Comparison of ENCODE assay signal across 26 mouse cellular contexts in the genomic region with DNA sequence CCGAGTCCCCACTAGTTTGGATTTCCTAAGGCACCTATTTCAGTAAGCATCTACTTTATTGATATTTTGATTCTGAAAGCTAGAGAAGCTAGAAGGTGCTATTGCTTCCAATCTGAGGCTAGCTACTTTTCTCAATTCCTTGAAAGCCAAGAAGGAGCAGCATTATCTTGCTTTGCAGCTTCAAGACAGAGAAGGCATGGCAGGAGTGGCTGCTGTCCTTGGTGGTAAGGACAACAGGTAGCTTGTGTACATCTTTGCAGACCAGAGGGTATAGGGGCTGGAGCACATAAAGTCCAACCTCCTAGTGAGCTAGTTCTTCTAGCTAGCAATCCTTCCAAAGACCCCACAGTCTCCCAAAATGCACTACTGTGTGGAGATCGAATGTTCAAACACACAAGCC.
"Had no signal": no experiment of that assay in that cellular context is flagged by ENCODE, and none has a peak within 500 bp of the region (broad histone marks: within the 10 kb centered on the region; RNA-seq: fewer than 3 reads in every experiment).

No protein-coding gene starts in this region.

- DNase-seq: cerebellum, adult 9-10 months; cerebellum, adult 9-11 months; cerebellum, postnatal 10 days; cerebellum, postnatal 14 days; cerebellum, postnatal 25 days; cerebellum, postnatal 36 days; embryo, embryonic 11 days; forebrain, postnatal 0 days; gastrocnemius, adult 2 months; gastrocnemius, postnatal 10 days; gastrocnemius, postnatal 14 days; gastrocnemius, postnatal 25 days; gastrocnemius, postnatal 36 days; heart, adult 11 months; heart, adult 18-20 months; heart, adult 2 months had no signal

- H3K4me3 ChIP-seq: embryonic facial prominence, embryonic 10.5 days; embryonic facial prominence, embryonic 12.5 days; embryonic facial prominence, embryonic 13.5 days; embryonic facial prominence, embryonic 15.5 days; erythroblast, embryonic 14.5 days; forebrain, embryonic 10.5 days; forebrain, embryonic 12.5 days; forebrain, embryonic 13.5 days; forebrain, embryonic 15.5 days; gastrocnemius, adult 2 months; heart, adult 2 months; heart, embryonic 10.5 days had no signal

- H3K27me3 ChIP-seq: embryonic facial prominence, embryonic 12.5 days; embryonic facial prominence, embryonic 13.5 days; embryonic facial prominence, embryonic 15.5 days; forebrain, embryonic 12.5 days; forebrain, embryonic 13.5 days; forebrain, embryonic 15.5 days had no signal

- H3K4me1 ChIP-seq: embryonic facial prominence, embryonic 10.5 days; embryonic facial prominence, embryonic 12.5 days; embryonic facial prominence, embryonic 13.5 days; embryonic facial prominence, embryonic 15.5 days; forebrain, embryonic 10.5 days; forebrain, embryonic 12.5 days; forebrain, embryonic 13.5 days; forebrain, embryonic 15.5 days; heart, embryonic 10.5 days had no signal

- H3K27ac ChIP-seq: embryonic facial prominence, embryonic 10.5 days; embryonic facial prominence, embryonic 12.5 days; embryonic facial prominence, embryonic 13.5 days; embryonic facial prominence, embryonic 15.5 days; forebrain, embryonic 10.5 days; forebrain, embryonic 12.5 days; forebrain, embryonic 13.5 days; forebrain, embryonic 15.5 days; gastrocnemius, adult 2 months; heart, adult 2 months; heart, embryonic 10.5 days had no signal

- H3K9ac ChIP-seq: embryonic facial prominence, embryonic 12.5 days; embryonic facial prominence, embryonic 13.5 days; embryonic facial prominence, embryonic 15.5 days; forebrain, embryonic 12.5 days; forebrain, embryonic 13.5 days; forebrain, embryonic 15.5 days; forebrain, postnatal 0 days had no signal

- H3K36me3 ChIP-seq: embryonic facial prominence, embryonic 10.5 days; embryonic facial prominence, embryonic 12.5 days; embryonic facial prominence, embryonic 13.5 days; embryonic facial prominence, embryonic 15.5 days; forebrain, embryonic 10.5 days; forebrain, embryonic 12.5 days; forebrain, embryonic 15.5 days; heart, embryonic 10.5 days had no signal

- H3K9me3 ChIP-seq: embryonic facial prominence, embryonic 10.5 days; embryonic facial prominence, embryonic 12.5 days; embryonic facial prominence, embryonic 13.5 days; embryonic facial prominence, embryonic 15.5 days; forebrain, embryonic 10.5 days; forebrain, embryonic 12.5 days; forebrain, embryonic 13.5 days; forebrain, embryonic 15.5 days; heart, embryonic 10.5 days had no signal
